Mouse (Mus musculus): ENCODE measurements at regions not wholly inside any gene's neighbourhood (a gene's known extent, or its start where the extent isn't known, plus 50 kb on each side); places are given as distances from the start of the nearest gene placed in this dataset.

GRCm38 (mm10) chr16:73343941-73344340, 1035.8 kb downstream of the Robo1 start:
- no peak for DNase-seq (ENCODE audit: low read depth in 3 of 3, low spot score in 3 of 3)
- no peak overlapping the region for H3K4me3 ChIP-seq (ENCODE audit: insufficient read depth in 1 of 2, low read depth in 2 of 2, low read length in 2 of 2)
- WGBS (ENCODE audit: insufficient replicate concordance): 75% methylated on average over 1 of the region's 1 CpGs
- no peaks in the 10 kb centered on the region for H3K27me3 ChIP-seq (ENCODE audit: control insufficient read depth, insufficient read depth, low read length)
- no peaks in the 10 kb centered on the region for H3K36me3 ChIP-seq (replicated peaks; ENCODE audit: control insufficient read depth, insufficient read depth, low read depth)
- H3K9ac ChIP-seq (replicated peaks): no peak overlapping the region
- no peak overlapping the region for H3K27ac ChIP-seq
- H3K4me1 ChIP-seq (replicated peaks; ENCODE audit: control insufficient read depth in 2 of 2, insufficient read depth in 2 of 2, low read length in 1 of 2): no peaks in the 10 kb centered on the region
- ATAC-seq (ENCODE audit: insufficient read depth): no peak
- H3K4me2 ChIP-seq (ENCODE audit: low read depth): no peak overlapping the region
- TF ChIP-seq CTCF (IDR thresholded peaks at IDR 0.05; ENCODE audit: low read depth) (no peak), EP300 (IDR thresholded peaks at IDR 0.05; ENCODE audit: low read depth) (no peak)
- H3K9me3 ChIP-seq (ENCODE audit: control insufficient read depth, low read length): no peaks in the 10 kb centered on the region

- Histone ChIP-seq H3K36me3 (replicated peaks; ENCODE audit: control insufficient read depth, insufficient read depth, low read depth) (no peaks in the 10 kb centered on the region), H3K9ac (replicated peaks) (no peak overlapping the region), H3K4me3 (ENCODE audit: insufficient read depth in 1 of 2, low read depth in 2 of 2, low read length in 2 of 2) (no peak overlapping the region), H3K4me2 (ENCODE audit: low read depth) (no peak overlapping the region), H3K4me1 (replicated peaks; ENCODE audit: control insufficient read depth in 2 of 2, insufficient read depth in 2 of 2, low read length in 1 of 2) (no peaks in the 10 kb centered on the region), H3K27ac (no peak overlapping the region), H3K9me3 (ENCODE audit: control insufficient read depth, low read length) (no peaks in the 10 kb centered on the region), H3K27me3 (ENCODE audit: control insufficient read depth, insufficient read depth, low read length) (no peaks in the 10 kb centered on the region)
- DNase-seq (ENCODE audit: low read depth in 3 of 3, low spot score in 3 of 3) (no peak), ATAC-seq (ENCODE audit: insufficient read depth) (no peak)
- TF ChIP-seq CTCF (IDR thresholded peaks at IDR 0.05; ENCODE audit: low read depth): no peak
- no peak for TF ChIP-seq EP300 (IDR thresholded peaks at IDR 0.05; ENCODE audit: low read depth)
- WGBS (ENCODE audit: insufficient replicate concordance): 45% methylated on average over 3 of the region's 3 CpGs
These were observed 1035.4 kb downstream of the Robo1 start for GRCm38 (mm10) chr16:73343531-73343930.

GRCm38 (mm10) chr16:73317644-73318043, 1009.5 kb downstream of the Robo1 start:
- no peak for TF ChIP-seq EP300 (IDR thresholded peaks at IDR 0.05; ENCODE audit: low read depth)
- TF ChIP-seq CTCF (IDR thresholded peaks at IDR 0.05; ENCODE audit: low read depth): no peak
- H3K36me3 ChIP-seq (replicated peaks; ENCODE audit: control insufficient read depth, insufficient read depth, low read depth): no peaks in the 10 kb centered on the region
- no peak overlapping the region for H3K9ac ChIP-seq (replicated peaks)
- WGBS (ENCODE audit: insufficient replicate concordance): 55% methylated on average over 2 of the region's 2 CpGs
- no peaks in the 10 kb centered on the region for H3K4me1 ChIP-seq (replicated peaks; ENCODE audit: control insufficient read depth in 2 of 2, insufficient read depth in 2 of 2, low read length in 1 of 2)
- no peak for DNase-seq (ENCODE audit: low read depth in 3 of 3, low spot score in 3 of 3)
- no peaks in the 10 kb centered on the region for H3K9me3 ChIP-seq (ENCODE audit: control insufficient read depth, low read length)
- H3K27me3 ChIP-seq (ENCODE audit: control insufficient read depth, insufficient read depth, low read length): no peaks in the 10 kb centered on the region
- no peak overlapping the region for H3K4me3 ChIP-seq (ENCODE audit: insufficient read depth in 1 of 2, low read depth in 2 of 2, low read length in 2 of 2)
- H3K27ac ChIP-seq: no peak overlapping the region
- ATAC-seq (ENCODE audit: insufficient read depth): no peak
- H3K4me2 ChIP-seq (ENCODE audit: low read depth): no peak overlapping the region

GRCm38 (mm10) chr16:73310096-73310495, 1002.0 kb downstream of the Robo1 start:
- Histone ChIP-seq H3K27me3 (ENCODE audit: control insufficient read depth, insufficient read depth, low read length) (no peaks in the 10 kb centered on the region), H3K4me3 (ENCODE audit: insufficient read depth in 1 of 2, low read depth in 2 of 2, low read length in 2 of 2) (no peak overlapping the region), H3K4me1 (replicated peaks; ENCODE audit: control insufficient read depth in 2 of 2, insufficient read depth in 2 of 2, low read length in 1 of 2) (no peaks in the 10 kb centered on the region), H3K9ac (replicated peaks) (no peak overlapping the region), H3K36me3 (replicated peaks; ENCODE audit: control insufficient read depth, insufficient read depth, low read depth) (no peaks in the 10 kb centered on the region), H3K4me2 (ENCODE audit: low read depth) (no peak overlapping the region), H3K27ac (no peak overlapping the region), H3K9me3 (ENCODE audit: control insufficient read depth, low read length) (no peaks in the 10 kb centered on the region)
- WGBS (ENCODE audit: insufficient replicate concordance): 68% methylated on average over 5 of the region's 5 CpGs
- no peak for ATAC-seq (ENCODE audit: insufficient read depth)
- no peak for DNase-seq (ENCODE audit: low read depth in 3 of 3, low spot score in 3 of 3)
- TF ChIP-seq CTCF (IDR thresholded peaks at IDR 0.05; ENCODE audit: low read depth) (no peak), EP300 (IDR thresholded peaks at IDR 0.05; ENCODE audit: low read depth) (no peak)

GRCm38 (mm10) chr16:73279951-73280350, 971.8 kb downstream of the Robo1 start:
- DNase-seq (ENCODE audit: low read depth in 3 of 3, low spot score in 3 of 3) (no peak), ATAC-seq (ENCODE audit: insufficient read depth) (no peak)
- Histone ChIP-seq H3K4me1 (replicated peaks; ENCODE audit: control insufficient read depth in 2 of 2, insufficient read depth in 2 of 2, low read length in 1 of 2) (no peaks in the 10 kb centered on the region), H3K4me2 (ENCODE audit: low read depth) (no peak overlapping the region), H3K27me3 (ENCODE audit: control insufficient read depth, insufficient read depth, low read length) (no peaks in the 10 kb centered on the region), H3K9ac (replicated peaks) (no peak overlapping the region), H3K9me3 (ENCODE audit: control insufficient read depth, low read length) (no peaks in the 10 kb centered on the region), H3K27ac (no peak overlapping the region), H3K36me3 (replicated peaks; ENCODE audit: control insufficient read depth, insufficient read depth, low read depth) (no peaks in the 10 kb centered on the region), H3K4me3 (ENCODE audit: insufficient read depth in 1 of 2, low read depth in 2 of 2, low read length in 2 of 2) (no peak overlapping the region)
- 66% methylated on average over 11 of the region's 11 CpGs for WGBS (ENCODE audit: insufficient replicate concordance)
- TF ChIP-seq CTCF (IDR thresholded peaks at IDR 0.05; ENCODE audit: low read depth): no peak
- no peak for TF ChIP-seq EP300 (IDR thresholded peaks at IDR 0.05; ENCODE audit: low read depth)

Data from liver, embryonic 14.5 days (tissue).